Mouse (Mus musculus): ENCODE results near the gene Mecom. TPM values are rescaled to one million over a fixed set of nuclear protein-coding genes. Genes with fewer than 3 reads are reported as not detected.

The Mecom gene
- polyA plus RNA-seq, 1 experiment: 0.02 TPM

GRCm38 (mm10) chr3:30120790-30121512 is 426.9 kb downstream of the Mecom start:
- Histone ChIP-seq H3K27me3 (ENCODE audit: control insufficient read depth) (no peaks in the 10 kb centered on the region), H3K4me1 (ENCODE audit: control insufficient read depth) (no peaks in the 10 kb centered on the region), H3K4me3 (replicated peaks) (no peak overlapping the region), H3K36me3 (ENCODE audit: control insufficient read depth) (no peaks in the 10 kb centered on the region), H3K9me3 (ENCODE audit: control insufficient read depth, low read length) (no peaks in the 10 kb centered on the region)
- TF ChIP-seq GATA1 (IDR thresholded peaks at IDR 0.05; ENCODE audit: low read length) (no peak), TAL1 (IDR thresholded peaks at IDR 0.05; ENCODE audit: low read length) (no peak)

GRCm38 (mm10) chr3:30118594-30119297 is 429.1 kb downstream of the Mecom start:
- Histone ChIP-seq H3K27me3 (ENCODE audit: control insufficient read depth) (no peaks in the 10 kb centered on the region), H3K4me3 (replicated peaks) (no peak overlapping the region), H3K4me1 (ENCODE audit: control insufficient read depth) (no peaks in the 10 kb centered on the region), H3K9me3 (ENCODE audit: control insufficient read depth, low read length) (no peaks in the 10 kb centered on the region), H3K36me3 (ENCODE audit: control insufficient read depth) (no peaks in the 10 kb centered on the region)
- TF ChIP-seq TAL1 (IDR thresholded peaks at IDR 0.05; ENCODE audit: low read length) (no peak), GATA1 (IDR thresholded peaks at IDR 0.05; ENCODE audit: low read length) (no peak)

GRCm38 (mm10) chr3:30113249-30113770 is 434.5 kb downstream of the Mecom start:
- Histone ChIP-seq H3K9me3 (ENCODE audit: control insufficient read depth, low read length) (no peaks in the 10 kb centered on the region), H3K27me3 (ENCODE audit: control insufficient read depth) (no peaks in the 10 kb centered on the region), H3K36me3 (ENCODE audit: control insufficient read depth) (no peaks in the 10 kb centered on the region), H3K4me1 (ENCODE audit: control insufficient read depth) (no peaks in the 10 kb centered on the region), H3K4me3 (replicated peaks) (no peak overlapping the region)
- no peak for TF ChIP-seq GATA1 (IDR thresholded peaks at IDR 0.05; ENCODE audit: low read length)
- no peak for TF ChIP-seq TAL1 (IDR thresholded peaks at IDR 0.05; ENCODE audit: low read length)

GRCm38 (mm10) chr3:30107945-30108670 is 439.7 kb downstream of the Mecom start:
- no peaks in the 10 kb centered on the region for H3K9me3 ChIP-seq (ENCODE audit: control insufficient read depth, low read length)
- H3K36me3 ChIP-seq (ENCODE audit: control insufficient read depth): no peaks in the 10 kb centered on the region
- TF ChIP-seq GATA1 (IDR thresholded peaks at IDR 0.05; ENCODE audit: low read length) (no peak), TAL1 (IDR thresholded peaks at IDR 0.05; ENCODE audit: low read length) (no peak)
- H3K4me1 ChIP-seq (ENCODE audit: control insufficient read depth): no peaks in the 10 kb centered on the region
- no peaks in the 10 kb centered on the region for H3K27me3 ChIP-seq (ENCODE audit: control insufficient read depth)
- H3K4me3 ChIP-seq (replicated peaks): no peak overlapping the region

GRCm38 (mm10) chr3:30106481-30106880 is 441.3 kb downstream of the Mecom start:
- H3K4me3 ChIP-seq (replicated peaks): no peak overlapping the region
- no peaks in the 10 kb centered on the region for H3K27me3 ChIP-seq (ENCODE audit: control insufficient read depth)
- H3K4me1 ChIP-seq (ENCODE audit: control insufficient read depth): no peaks in the 10 kb centered on the region
- TF ChIP-seq GATA1 (IDR thresholded peaks at IDR 0.05; ENCODE audit: low read length) (no peak), TAL1 (IDR thresholded peaks at IDR 0.05; ENCODE audit: low read length) (no peak)
- no peaks in the 10 kb centered on the region for H3K9me3 ChIP-seq (ENCODE audit: control insufficient read depth, low read length)
- H3K36me3 ChIP-seq (ENCODE audit: control insufficient read depth): no peaks in the 10 kb centered on the region

- Histone ChIP-seq H3K4me3 (replicated peaks) (no peak overlapping the region), H3K36me3 (ENCODE audit: control insufficient read depth) (no peaks in the 10 kb centered on the region), H3K27me3 (ENCODE audit: control insufficient read depth) (no peaks in the 10 kb centered on the region), H3K9me3 (ENCODE audit: control insufficient read depth, low read length) (no peaks in the 10 kb centered on the region), H3K4me1 (ENCODE audit: control insufficient read depth) (no peaks in the 10 kb centered on the region)
- TF ChIP-seq TAL1 (IDR thresholded peaks at IDR 0.05; ENCODE audit: low read length) (no peak), GATA1 (IDR thresholded peaks at IDR 0.05; ENCODE audit: low read length) (no peak)
Measured at GRCm38 (mm10) chr3:30105859-30106258, 441.9 kb downstream of the Mecom start.

- H3K4me3 ChIP-seq (replicated peaks): no peak overlapping the region
- no peaks in the 10 kb centered on the region for H3K36me3 ChIP-seq (ENCODE audit: control insufficient read depth)
- TF ChIP-seq GATA1 (IDR thresholded peaks at IDR 0.05; ENCODE audit: low read length) (no peak), TAL1 (IDR thresholded peaks at IDR 0.05; ENCODE audit: low read length) (no peak)
- no peaks in the 10 kb centered on the region for H3K4me1 ChIP-seq (ENCODE audit: control insufficient read depth)
- no peaks in the 10 kb centered on the region for H3K27me3 ChIP-seq (ENCODE audit: control insufficient read depth)
- no peaks in the 10 kb centered on the region for H3K9me3 ChIP-seq (ENCODE audit: control insufficient read depth, low read length)
Measured at GRCm38 (mm10) chr3:30105194-30105823, 442.5 kb downstream of the Mecom start.

- TF ChIP-seq GATA1 (IDR thresholded peaks at IDR 0.05; ENCODE audit: low read length) (no peak), TAL1 (IDR thresholded peaks at IDR 0.05; ENCODE audit: low read length) (no peak)
- H3K27me3 ChIP-seq (ENCODE audit: control insufficient read depth): no peaks in the 10 kb centered on the region
Measured at GRCm38 (mm10) chr3:30104515-30105098, 443.2 kb downstream of the Mecom start.

More at GRCm38 (mm10) chr3:30104515-30105098, 443.2 kb downstream of the Mecom start:
- Histone ChIP-seq H3K9me3 (ENCODE audit: control insufficient read depth, low read length) (no peaks in the 10 kb centered on the region), H3K36me3 (ENCODE audit: control insufficient read depth) (no peaks in the 10 kb centered on the region), H3K4me3 (replicated peaks) (no peak overlapping the region), H3K4me1 (ENCODE audit: control insufficient read depth) (no peaks in the 10 kb centered on the region)
